Mouse (Mus musculus) neutrophil, adult 83 days (primary cell): Measurements from ENCODE around the gene Prr19. TPM values are rescaled to one million over a fixed set of nuclear protein-coding genes. Genes with fewer than 3 reads are reported as not detected.

Source experiments
- total RNA-seq, 2 experiments: library from RNA; stranded (reverse); gene quantifications; one replicate each; pipeline ENCODE4 v1.2.4; 2023

The Prr19 gene
- total RNA-seq: not detected

GRCm38 (mm10) chr7:25301063-25301462, at the start of gene Prr19:
TSS of gene Prr19 (plus strand) at chr7:25301411.

GRCm38 (mm10) chr7:25267301-25267750, 33.9 kb upstream of the Prr19 start, which contains the start of gene Cic:
TSS of gene Cic (plus strand) at chr7:25267704.

GRCm38 (mm10) chr7:25297454-25298325, 3.5 kb upstream of the Prr19 start, which contains the start of gene Pafah1b3:
TSS of gene Pafah1b3 (minus strand) at chr7:25297986.

GRCm38 (mm10) chr7:25305956-25306613, 4.9 kb downstream of the Prr19 start, which contains the start of gene Tmem145:
TSS of gene Tmem145 (plus strand) at chr7:25306106.

GRCm38 (mm10) chr7:25316532-25317445, 15.6 kb downstream of the Prr19 start, which contains the start of gene Megf8:
TSS of gene Megf8 (plus strand) at chr7:25317164.

Other genes with a start within 250 kb of the Prr19 start
- gene Grik5, start 229.1 kb upstream of the Prr19 start, total RNA-seq: 1 to 10 TPM; 3.0 TPM
- 10 to 100 TPM; 14.5 to 15.8 TPM for gene Zfp574, start 228.8 kb upstream of the Prr19 start, total RNA-seq
- gene Pou2f2, start 121.7 kb upstream of the Prr19 start, total RNA-seq: 10 to 100 TPM; 13.2 to 15.0 TPM
- gene Dedd2, start 80.8 kb upstream of the Prr19 start, total RNA-seq: 100 to 1,000 TPM; 105 to 118 TPM
- gene Zfp526, start 80.0 kb upstream of the Prr19 start, total RNA-seq: 10 to 100 TPM; 12.1 to 12.7 TPM
- 10 to 100 TPM; 80.7 to 83.4 TPM for gene Gsk3a, start 63.6 kb upstream of the Prr19 start, total RNA-seq
- 10 to 100 TPM in 1 of 2 experiments, 1 to 10 TPM in 1; 9.6 to 10.2 TPM for gene Erf, start 50.6 kb upstream of the Prr19 start, total RNA-seq
- gene Cic, start 33.7 kb upstream of the Prr19 start, total RNA-seq: 100 to 1,000 TPM; 191 to 211 TPM
- 1 to 10 TPM; 8.2 to 9.0 TPM for gene Pafah1b3, start 3.4 kb upstream of the Prr19 start, total RNA-seq
- not detected for gene Tmem145, start 4.7 kb downstream of the Prr19 start, total RNA-seq
- 1 to 10 TPM; 2.4 to 3.9 TPM for gene Megf8, start 15.8 kb downstream of the Prr19 start, total RNA-seq
- not detected for gene Cnfn, start 68.3 kb downstream of the Prr19 start, total RNA-seq
- gene Lipe, start 97.3 kb downstream of the Prr19 start, total RNA-seq: 10 to 100 TPM; 30.2 to 37.9 TPM
- not detected for gene Cxcl17, start 111.5 kb downstream of the Prr19 start, total RNA-seq
- 100 to 1,000 TPM; 260 to 292 TPM for gene Ceacam1, start 176.2 kb downstream of the Prr19 start, total RNA-seq
- gene Ceacam2, start 238.4 kb downstream of the Prr19 start, total RNA-seq: 10 to 100 TPM; 33.7 to 37.6 TPM